8 mouse cellular contexts compared by ENCODE assay signal in genomic region chr3:146520798-146521651, GRCm38 (mm10). TPM values are rescaled to one million over a fixed set of nuclear protein-coding genes. Genes with fewer than 3 reads are reported as not detected.
DNase-seq lines count a peak whose midpoint lies in the region; ATAC-seq lines count a peak whose summit lies in the region.

Gene Rpf1, minus strand, starts transcription at chr3:146521429.

- peak within 1 kb of the TSS; percentile 71 for H3K4me3 ChIP-seq in hindbrain, embryonic 14.5 days (replicated peaks; ENCODE audit: low read length)

- no peaks in the 10 kb centered on the region for H3K9me3 ChIP-seq in hindbrain, embryonic 14.5 days (ENCODE audit: control insufficient read depth, low read length)

- peak; percentile 97 for DNase-seq in R1 (ENCODE audit: low read depth, low spot score)
- DNase-seq in cerebellum, postnatal 25 days = peak; percentile 92
- DNase-seq in frontal cortex, postnatal 25 days (ENCODE audit: low spot score in 2 of 2) = peak; percentile 83 to 85
- peak; percentile 93 for DNase-seq in hindbrain, embryonic 14.5 days (ENCODE audit: low spot score)
- peak; percentile 90 to 92 for DNase-seq in layer of hippocampus, postnatal 36 days
- peak; percentile 96 for DNase-seq in lung, postnatal 36 days
- peak; percentile 98 for DNase-seq in retina, postnatal 1 day
- peak; percentile 79 to 88 for DNase-seq in urinary bladder, adult 18-20 months (ENCODE audit: low spot score in 2 of 2)

- peak within 1 kb of the TSS; percentile 64 for H3K4me2 ChIP-seq in hindbrain, embryonic 14.5 days (replicated peaks)

- H3K27me3 ChIP-seq in hindbrain, embryonic 14.5 days (ENCODE audit: control insufficient read depth, insufficient read depth, low read length) = no peaks in the 10 kb centered on the region

- H3K36me3 ChIP-seq in hindbrain, embryonic 14.5 days (replicated peaks; ENCODE audit: control insufficient read depth, insufficient read depth) = peaks cover 27% of the 10 kb centered on the region

- ATAC-seq in hindbrain, embryonic 14.5 days (ENCODE audit: low FRiP score) = peak; percentile 96

- under 1% methylated on average over 71 of the region's 82 CpGs for WGBS in hindbrain, embryonic 14.5 days

- H3K27ac ChIP-seq in hindbrain, embryonic 14.5 days = peak within 1 kb of the TSS; percentile 98

- H3K4me1 ChIP-seq in hindbrain, embryonic 14.5 days (replicated peaks; ENCODE audit: control insufficient read depth, insufficient read depth, low read length) = 0 out of 2 replicates have a peak, but pooled peaks cover 3% of the 10 kb centered on the region

- peak within 1 kb of the TSS; percentile 86 for H3K9ac ChIP-seq in hindbrain, embryonic 14.5 days

RNA-seq across cellular contexts. Expression of gene Rpf1, which starts in this region (rescaled TPM):
- 35.4 and 40.7 TPM in 2 replicates for polyA plus RNA-seq in hindbrain, embryonic 14.5 days (2014; fragmentation: Nextera tagmentation; extraction: Ambion mirVana)
- total RNA-seq in layer of hippocampus, postnatal 36 days (2021) = 10 to 100 TPM; 18.0 to 18.2 TPM

Comparison
In these comparisons a context has a peak if more than half of its experiments do, and no peak if none do; other contexts are left out.
1. Peak in every context shown above with its lines: DNase-seq, ATAC-seq, H3K4me3 ChIP-seq and H3K27ac ChIP-seq.